Mouse (Mus musculus) heart, embryonic 13.5 days (tissue): Measurements from ENCODE around the gene Tusc2. TPM values are rescaled to one million over a fixed set of nuclear protein-coding genes. Genes with fewer than 3 reads are reported as not detected.

Experiments used
- ATAC-seq: fragments of 200-750 bp; cut with Nextera tagmentation; 2 replicates; pipeline ENCODE4 v1.8.0; 2017; ENCODE audit warnings: moderate TSS enrichment; ENCODE audit not compliant: insufficient number of reproducible peaks, low FRiP score, low TSS enrichment; ENCODE audit errors: extremely low read depth
- H3K27ac ChIP-seq: fragments of 300-500 bp; sonication (generic); replicated peaks from 2 replicates; pipeline ENCODE4 v1.5.1; 2015; ENCODE audit warnings: moderate library complexity, mild to moderate bottlenecking, inconsistent platforms
- H3K27me3 ChIP-seq: fragments of 300-500 bp; sonication (generic); replicated peaks from 2 replicates; pipeline ENCODE4 v1.6.1; 2015; ENCODE audit warnings: mild to moderate bottlenecking, inconsistent platforms
- H3K36me3 ChIP-seq: fragments of 300-500 bp; sonication (generic); 2 replicates; pipeline ENCODE4 v1.6.1; 2015; ENCODE audit warnings: mild to moderate bottlenecking, inconsistent platforms
- H3K4me1 ChIP-seq: fragments of 300-500 bp; sonication (generic); 2 replicates; pipeline ENCODE4 v1.6.1; 2015; ENCODE audit warnings: inconsistent platforms
- H3K4me2 ChIP-seq: fragments of 300-500 bp; sonication (generic); 2 replicates; pipeline ENCODE4 v1.6.1; 2015; ENCODE audit warnings: inconsistent platforms, mild to moderate bottlenecking, moderate library complexity
- H3K4me3 ChIP-seq: fragments of 300-500 bp; sonication (generic); 2 replicates; pipeline ENCODE4 v1.5.1; 2015; ENCODE audit warnings: moderate library complexity, mild to moderate bottlenecking, inconsistent platforms
- H3K9ac ChIP-seq: fragments of 300-500 bp; sonication (generic); 2 replicates; pipeline ENCODE4 v1.6.1; 2015; ENCODE audit warnings: inconsistent platforms, mild to moderate bottlenecking, moderate library complexity
- H3K9me3 ChIP-seq: fragments of 300-500 bp; sonication (generic); 2 replicates; pipeline ENCODE4 v1.6.1; 2016; ENCODE audit warnings: inconsistent platforms
- WGBS: fragments of 180-500 bp; shearing (Covaris S2); methylation state at CpG from one replicate; pipeline ENCODE4 v1.1.7; 2015; ENCODE audit warnings: mixed read lengths; 5-methylcytosine and 5-hydroxymethylcytosine counted together
- polyA plus RNA-seq: library from polyadenylated mRNA; unstranded; fragments of >200 nt; fragmentation: Nextera tagmentation; extraction: Ambion mirVana; gene quantifications from 2 replicates; pipeline ENCODE4 v1.2.1, GENCODE M21; 2015

Gene Tusc2
- polyA plus RNA-seq, 1 experiment from 2014 or later, result 44.5 TPM

DNA sequence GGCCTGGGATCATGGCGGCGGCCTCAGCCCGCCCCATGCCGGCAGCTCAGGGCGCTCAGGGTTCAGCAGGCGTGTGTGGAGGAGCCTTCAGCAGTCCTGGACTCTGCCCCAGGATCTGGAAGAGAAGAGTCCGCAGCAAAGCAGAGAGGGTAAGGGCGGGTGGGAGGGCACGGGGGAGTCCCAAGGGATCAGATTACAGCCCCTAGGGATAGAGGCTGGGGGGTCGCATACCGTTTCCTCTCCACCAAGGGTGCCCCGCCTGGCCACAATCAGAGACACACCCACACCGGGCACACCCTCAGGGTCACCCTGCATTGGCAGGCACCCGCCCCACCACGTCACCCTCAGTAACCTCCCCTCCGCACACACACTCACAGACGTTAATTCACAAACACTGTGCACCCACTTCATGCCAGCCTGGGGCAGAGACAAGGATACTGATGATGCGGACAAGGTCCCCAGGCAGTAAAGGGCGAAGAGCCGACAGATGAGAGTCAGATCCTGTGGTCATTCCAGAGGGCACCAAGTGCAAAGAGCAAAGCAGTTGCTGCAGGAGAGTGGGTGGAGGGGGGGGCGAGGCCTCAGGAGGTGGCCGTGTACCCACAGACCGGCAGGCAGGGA, 42.1 kb downstream of the Tusc2 start:
- 34% methylated on average over 23 of the region's 23 CpGs for WGBS
- Histone ChIP-seq H3K4me3 (peak overlapping the region; percentile 6; the same call in 1 of the 2 replicates), H3K4me1 (peaks cover 73% of the 10 kb centered on the region)

DNA sequence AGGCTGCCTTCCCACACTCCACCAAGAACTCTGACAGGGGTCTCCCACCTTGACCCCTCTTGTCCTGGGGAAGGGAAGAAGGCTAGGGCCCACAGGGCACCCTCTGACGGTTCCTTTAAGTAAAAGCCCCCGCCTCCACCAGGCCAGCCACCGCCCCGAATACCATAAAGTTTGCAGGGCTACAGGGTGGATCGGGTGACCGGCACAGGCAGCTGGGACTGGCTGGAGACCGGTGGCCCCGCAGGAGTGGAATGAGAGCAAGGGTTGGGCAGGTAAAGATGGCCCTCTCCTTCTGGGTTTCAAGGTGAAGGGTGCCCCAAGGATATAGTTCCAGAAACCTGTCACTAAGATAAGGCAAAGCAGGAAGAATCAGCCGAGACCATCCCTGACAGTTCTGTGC, 43.5 kb downstream of the Tusc2 start:
- ATAC-seq, result no peak
- 19% methylated on average over 9 of the region's 9 CpGs for whole genome bisulfite sequencing
- Histone ChIP-seq H3K9ac (peak overlapping the region; percentile 76), H3K4me3 (peak overlapping the region; percentile 45), H3K36me3 (no peaks in the 10 kb centered on the region), H3K9me3 (no peaks in the 10 kb centered on the region), H3K4me2 (peak overlapping the region; percentile 64), H3K4me1 (peaks cover 87% of the 10 kb centered on the region), H3K27ac (peak overlapping the region; percentile 71), H3K27me3 (peaks cover 17% of the 10 kb centered on the region; the same call in 1 of the 2 replicates)

More for the DNA sequence above, 42.1 kb downstream of the Tusc2 start:
- peak overlapping the region; percentile 54 for H3K4me2 ChIP-seq
- no peak for ATAC-seq
- H3K9me3 ChIP-seq, result no peaks in the 10 kb centered on the region
- H3K27me3 ChIP-seq, result peaks cover 31% of the 10 kb centered on the region
- H3K9ac ChIP-seq, result peak overlapping the region; percentile 60
- H3K36me3 ChIP-seq, result no peaks in the 10 kb centered on the region
- 0 out of 2 replicates have a peak overlapping the region, but pooled peaks have one; percentile 32 for H3K27ac ChIP-seq

DNA sequence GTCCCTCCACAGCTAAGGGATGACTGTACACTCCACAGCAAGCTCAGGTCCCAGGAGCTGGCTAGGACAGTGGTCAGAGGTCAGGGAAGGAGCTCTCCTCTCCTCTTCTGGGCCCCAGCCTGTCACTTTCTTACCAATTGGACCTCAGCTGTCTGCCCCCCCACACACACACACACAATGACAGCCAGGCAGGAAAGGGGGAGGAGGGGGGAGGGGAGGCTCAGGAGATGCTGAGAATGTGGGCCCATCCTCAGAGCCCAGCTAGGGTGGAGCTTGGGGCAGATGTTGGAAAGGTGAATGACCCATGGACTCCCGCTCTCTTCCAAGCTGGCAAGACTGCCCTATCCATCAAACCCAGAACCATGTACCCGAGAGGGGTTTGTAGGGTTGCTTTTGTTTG, 44.0 kb downstream of the Tusc2 start:
- Histone ChIP-seq H3K9me3 (no peaks in the 10 kb centered on the region), H3K4me2 (peak overlapping the region; percentile 64), H3K27ac (peak overlapping the region; percentile 71), H3K4me1 (peaks cover 89% of the 10 kb centered on the region), H3K4me3 (peak overlapping the region; percentile 45), H3K9ac (peak overlapping the region; percentile 76), H3K36me3 (no peaks in the 10 kb centered on the region), H3K27me3 (peaks cover 15% of the 10 kb centered on the region; the same call in 1 of the 2 replicates)
- no peak for ATAC-seq
- 72% methylated on average over 2 of the region's 2 CpGs for WGBS

DNA sequence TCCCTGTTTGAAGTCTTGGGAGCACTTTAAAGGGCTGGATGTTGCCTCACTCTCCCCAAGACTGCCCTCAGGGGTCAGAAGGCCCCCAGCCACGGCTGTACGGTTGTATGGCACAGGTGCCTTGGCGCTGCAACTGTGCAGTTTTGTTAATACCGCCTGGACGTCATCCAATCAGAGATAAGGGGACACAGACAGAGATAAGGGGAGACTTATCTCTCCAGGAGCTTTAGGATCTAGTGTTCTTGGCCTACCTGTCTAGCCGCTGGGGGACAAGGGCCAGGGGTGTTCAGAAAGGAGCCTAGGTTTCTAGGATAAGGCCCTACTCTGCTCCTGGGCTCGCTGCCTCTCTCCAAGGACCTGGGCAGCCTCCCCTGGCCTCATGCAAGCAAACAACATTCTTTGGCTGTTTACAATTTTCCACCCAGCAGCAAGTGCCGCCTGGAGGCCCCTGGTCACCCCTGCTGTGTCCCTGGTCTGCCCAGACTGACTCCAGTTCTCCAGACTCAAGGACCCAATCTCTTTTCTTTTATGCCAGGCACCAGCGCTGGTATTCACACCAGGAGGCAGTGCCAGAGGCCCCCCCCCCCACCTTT, 44.7 kb downstream of the Tusc2 start:
- Histone ChIP-seq H3K9me3 (no peaks in the 10 kb centered on the region), H3K4me1 (peaks cover 85% of the 10 kb centered on the region), H3K4me2 (peak overlapping the region; percentile 64), H3K36me3 (no peaks in the 10 kb centered on the region), H3K9ac (peak overlapping the region; percentile 76), H3K27ac (peak overlapping the region; percentile 71), H3K27me3 (peaks cover 15% of the 10 kb centered on the region; the same call in 1 of the 2 replicates), H3K4me3 (peak overlapping the region; percentile 45)
- no peak for ATAC-seq
- WGBS, result 30% methylated on average over 9 of the region's 9 CpGs

DNA sequence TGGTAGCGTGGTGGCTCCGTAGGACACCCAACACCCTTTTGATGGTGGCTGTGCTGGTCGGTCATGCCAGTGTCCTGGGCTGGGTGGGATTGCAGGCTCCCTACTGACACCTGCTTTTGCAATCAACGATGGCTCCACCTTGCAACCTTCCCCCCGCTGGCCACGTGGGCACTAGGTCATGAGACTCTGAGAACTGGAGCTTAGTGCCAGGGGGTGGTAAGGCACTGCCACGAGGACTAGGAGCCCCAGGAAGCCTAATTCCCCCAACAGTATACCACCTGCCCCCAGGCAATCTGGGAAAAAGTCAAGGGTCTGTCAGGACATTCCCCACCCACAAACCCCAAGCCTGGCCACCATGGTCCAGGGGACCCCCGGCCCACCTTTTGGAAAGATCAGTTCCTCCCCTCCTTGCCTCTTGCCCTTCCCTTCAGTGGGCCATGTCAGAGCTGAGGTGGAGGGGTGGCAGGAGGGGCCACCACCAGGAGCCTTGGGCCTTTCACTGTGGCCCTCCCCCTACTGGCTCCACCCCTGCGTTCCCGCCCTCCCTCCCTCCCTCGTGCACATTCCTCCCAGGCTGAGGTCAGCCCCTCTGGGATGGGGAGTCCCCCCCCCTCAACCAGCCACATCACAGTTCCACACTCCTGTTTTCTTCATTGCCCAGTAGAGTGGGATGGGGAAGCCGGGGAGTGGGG, 45.8 kb downstream of the Tusc2 start, which contains the start of gene Sema3b:
TSS of gene Sema3b (minus strand) at position 489 of the 692 bp plus-strand sequence.
- peaks cover 5% of the 10 kb centered on the region for H3K36me3 ChIP-seq
- H3K4me2 ChIP-seq, result peak within 1 kb of the TSS; percentile 64
- no peak for ATAC-seq
- peak within 1 kb of the TSS; percentile 71 for H3K27ac ChIP-seq
- H3K4me1 ChIP-seq, result peaks cover 93% of the 10 kb centered on the region
- H3K9me3 ChIP-seq, result no peaks in the 10 kb centered on the region
- H3K4me3 ChIP-seq, result peak within 1 kb of the TSS; percentile 8; the same call in 1 of the 2 replicates
- H3K27me3 ChIP-seq, result peaks cover 15% of the 10 kb centered on the region; the same call in 1 of the 2 replicates
- H3K9ac ChIP-seq, result peak within 1 kb of the TSS; percentile 76
- 52% methylated on average over 11 of the region's 12 CpGs for WGBS

DNA sequence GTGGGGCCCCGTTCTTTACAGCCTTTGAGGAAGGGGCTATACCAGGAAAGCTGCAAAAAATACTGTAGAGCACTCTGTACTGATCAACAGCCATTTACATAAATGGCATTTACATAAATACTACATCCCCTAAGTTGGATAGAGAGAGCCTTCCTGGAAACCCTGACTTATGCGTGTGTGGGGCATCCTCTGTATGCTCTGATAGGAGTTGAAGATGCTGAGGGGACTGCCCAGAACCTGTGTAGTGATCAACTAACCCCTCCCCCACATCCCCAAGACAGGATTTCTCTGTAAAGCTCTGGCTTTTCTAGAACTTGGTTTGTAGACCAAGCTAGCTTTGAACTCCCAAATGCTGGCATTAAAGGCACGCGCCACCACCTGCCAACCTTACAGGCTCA, 46.4 kb downstream of the Tusc2 start:
- H3K9ac ChIP-seq, result peak overlapping the region; percentile 67; the same call in 1 of the 2 replicates
- H3K9me3 ChIP-seq, result no peaks in the 10 kb centered on the region
- 69% methylated on average over 4 of the region's 4 CpGs for WGBS
- no peak for ATAC-seq
- peak overlapping the region; percentile 64; the same call in 1 of the 2 replicates for H3K4me2 ChIP-seq
- peaks cover 92% of the 10 kb centered on the region for H3K4me1 ChIP-seq
- peaks cover 10% of the 10 kb centered on the region for H3K36me3 ChIP-seq
- peak overlapping the region; percentile 71 for H3K27ac ChIP-seq
- peaks cover 15% of the 10 kb centered on the region; the same call in 1 of the 2 replicates for H3K27me3 ChIP-seq
- no peak overlapping the region for H3K4me3 ChIP-seq

DNA sequence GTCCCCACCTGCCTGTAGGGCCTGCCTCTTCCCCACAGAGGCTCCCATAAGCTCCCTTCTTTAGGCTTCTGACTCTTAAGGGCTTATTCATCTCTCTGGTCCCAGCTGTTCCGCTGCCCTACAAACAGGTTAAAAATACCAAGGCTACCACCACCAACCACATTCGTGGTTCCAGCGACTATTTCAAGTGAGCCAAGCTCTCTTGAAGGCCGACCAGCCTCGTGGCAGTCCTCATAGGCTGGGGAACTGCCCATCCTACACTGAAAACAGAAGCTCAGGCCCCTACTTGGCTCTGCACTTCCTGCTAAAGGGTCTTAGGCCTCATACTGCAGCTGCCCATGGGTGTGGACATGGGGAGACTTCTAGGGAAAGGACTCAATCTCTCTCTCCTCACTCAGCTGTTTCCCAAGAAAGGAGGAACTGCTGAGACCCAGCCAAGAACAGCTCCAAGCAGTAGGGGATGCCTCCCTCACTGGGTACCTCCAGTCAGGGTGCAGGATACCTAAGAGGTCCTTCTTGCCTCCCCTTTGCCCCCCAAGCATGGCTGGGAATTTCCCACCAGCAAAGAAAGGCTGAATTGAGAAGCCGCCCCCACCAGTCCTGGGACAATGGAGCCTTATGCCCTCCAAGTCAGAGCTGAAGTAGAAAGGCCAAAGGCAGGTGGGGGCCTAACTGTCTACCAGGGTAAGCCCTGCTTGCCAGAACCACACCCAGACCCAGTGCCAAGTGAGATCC, 48.6 kb downstream of the Tusc2 start:
- H3K36me3 ChIP-seq, result peaks cover 32% of the 10 kb centered on the region
- H3K4me1 ChIP-seq, result peaks cover 82% of the 10 kb centered on the region
- no peaks in the 10 kb centered on the region for H3K27me3 ChIP-seq
- no peaks in the 10 kb centered on the region for H3K9me3 ChIP-seq
- peak overlapping the region; percentile 92 for H3K27ac ChIP-seq
- no peak for ATAC-seq
- H3K4me3 ChIP-seq, result peak overlapping the region; percentile 49; the same call in 1 of the 2 replicates
- peak overlapping the region; percentile 75 for H3K4me2 ChIP-seq
- 60% methylated on average over 6 of the region's 6 CpGs for WGBS
- peak overlapping the region; percentile 85 for H3K9ac ChIP-seq

DNA sequence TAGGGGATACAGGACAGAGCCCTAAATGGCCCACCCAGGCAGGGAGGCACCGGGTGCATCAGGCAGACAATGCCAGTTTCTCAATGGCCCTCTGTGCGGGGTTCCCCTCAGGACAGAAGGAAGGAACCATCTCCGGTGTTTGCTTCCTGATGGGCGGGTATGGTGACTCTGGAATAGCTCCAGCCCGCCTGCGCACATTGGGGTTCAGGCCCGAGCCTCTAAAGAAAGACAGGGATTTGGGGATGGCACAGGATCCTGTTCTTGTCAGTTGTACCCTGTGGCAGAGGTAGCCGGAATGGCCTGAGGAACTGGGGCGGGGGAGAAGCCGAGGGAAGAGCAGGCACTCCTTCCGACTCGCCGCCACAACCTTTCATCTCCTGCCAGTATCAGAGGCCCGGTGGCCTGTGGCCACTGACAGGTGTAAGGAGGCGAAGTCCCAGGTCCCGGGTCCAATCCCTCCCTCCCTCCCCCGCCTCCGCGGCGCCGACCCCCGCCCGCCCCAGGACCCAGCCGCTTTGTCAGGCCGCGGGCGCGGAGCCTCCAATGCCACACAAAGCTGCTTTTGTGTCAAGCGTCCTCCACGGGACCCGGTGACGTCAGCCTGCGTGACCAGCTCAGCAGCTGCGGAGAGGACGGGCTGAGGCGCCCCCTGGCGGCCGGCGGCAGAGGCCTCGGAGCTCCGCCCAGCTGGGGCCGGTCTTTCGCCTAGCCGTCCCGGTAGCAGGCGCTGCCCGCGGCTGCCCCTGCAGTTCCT, 49.3 kb downstream of the Tusc2 start:
- H3K27ac ChIP-seq, result peak overlapping the region; percentile 92
- peaks cover 39% of the 10 kb centered on the region for H3K36me3 ChIP-seq
- ATAC-seq, result peak; percentile 85
- H3K4me2 ChIP-seq, result peak overlapping the region; percentile 75
- H3K4me1 ChIP-seq, result peaks cover 75% of the 10 kb centered on the region
- no peaks in the 10 kb centered on the region for H3K27me3 ChIP-seq
- H3K9ac ChIP-seq, result peak overlapping the region; percentile 85
- WGBS, result 7% methylated on average over 43 of the region's 48 CpGs
- H3K4me3 ChIP-seq, result peak overlapping the region; percentile 49
- no peaks in the 10 kb centered on the region for H3K9me3 ChIP-seq

DNA sequence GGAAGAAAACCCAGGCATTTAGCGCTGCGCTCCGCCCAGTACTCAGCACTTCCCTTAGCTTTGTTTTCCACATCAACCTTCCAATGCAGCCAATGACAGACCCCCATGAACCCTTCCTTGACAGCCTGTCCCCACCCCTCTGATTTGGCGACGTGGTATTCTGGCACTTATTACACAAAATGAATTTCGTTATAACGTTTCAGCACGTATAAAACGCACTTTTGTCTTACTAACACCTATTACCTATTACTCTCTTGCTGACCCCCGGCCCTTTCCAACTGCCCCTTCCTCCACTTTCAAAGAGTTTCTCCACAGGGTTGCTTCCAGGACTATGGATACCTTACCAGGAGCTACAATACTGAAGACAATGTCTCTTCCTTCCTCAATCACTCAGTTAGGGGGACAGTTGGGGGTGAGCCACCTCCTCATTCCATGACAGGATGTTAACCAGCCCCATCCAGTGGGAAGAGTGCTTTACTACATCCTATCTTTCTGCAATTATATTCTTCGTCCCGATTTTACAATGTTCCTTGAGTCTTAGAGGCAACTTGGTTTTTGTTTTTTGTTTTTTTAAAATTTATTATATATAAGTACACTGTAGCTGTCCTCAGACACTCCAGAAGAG, 50.0 kb downstream of the Tusc2 start:
- H3K4me2 ChIP-seq, result peak overlapping the region; percentile 75
- ATAC-seq, result no peak
- peak overlapping the region; percentile 48 for H3K9ac ChIP-seq
- peaks cover 75% of the 10 kb centered on the region for H3K4me1 ChIP-seq
- H3K9me3 ChIP-seq, result no peaks in the 10 kb centered on the region
- H3K36me3 ChIP-seq, result peaks cover 46% of the 10 kb centered on the region
- H3K27me3 ChIP-seq, result no peaks in the 10 kb centered on the region
- peak overlapping the region; percentile 92 for H3K27ac ChIP-seq
- WGBS, result 12% methylated on average over 12 of the region's 12 CpGs
- peak overlapping the region; percentile 49 for H3K4me3 ChIP-seq

DNA sequence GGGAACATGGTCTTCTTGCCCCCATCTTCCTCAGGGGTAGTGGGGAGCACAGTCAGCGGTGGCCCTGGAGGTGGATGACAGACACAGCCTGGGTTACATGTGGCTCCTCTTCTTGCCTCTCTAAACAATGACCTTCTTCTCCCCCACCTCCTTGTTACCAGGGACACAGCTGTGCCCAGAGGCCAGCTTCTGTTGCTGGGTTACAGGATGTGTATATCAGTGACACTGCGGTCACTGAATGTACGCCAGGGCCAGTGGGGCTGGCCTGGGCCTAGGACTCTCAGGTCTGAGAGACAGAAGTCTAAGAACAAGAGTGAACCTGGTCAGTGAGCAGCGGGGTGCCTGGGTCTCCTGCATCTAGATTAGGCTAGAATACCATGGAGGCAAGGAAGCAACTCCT, 52.0 kb downstream of the Tusc2 start:
- peak overlapping the region; percentile 48 for H3K9ac ChIP-seq
- no peaks in the 10 kb centered on the region for H3K9me3 ChIP-seq
- H3K4me1 ChIP-seq, result peaks cover 75% of the 10 kb centered on the region
- H3K27me3 ChIP-seq, result no peaks in the 10 kb centered on the region
- no peak for ATAC-seq
- no peak overlapping the region for H3K4me2 ChIP-seq
- WGBS, result 69% methylated on average over 4 of the region's 4 CpGs
- 0 out of 2 replicates have a peak overlapping the region, but pooled peaks have one; percentile 26 for H3K27ac ChIP-seq
- no peak overlapping the region for H3K4me3 ChIP-seq
- peaks cover 65% of the 10 kb centered on the region for H3K36me3 ChIP-seq
